Comparison of ENCODE assay signal across 8 mouse cellular contexts in genomic region chr7:130325983-130326433, GRCm38 (mm10).
DNase-seq lines count a peak whose midpoint lies in the region; ATAC-seq lines count a peak whose summit lies in the region.

No protein-coding gene starts in this region.

- H3K4me2 ChIP-seq in forebrain, embryonic 13.5 days: no peak overlapping the region
- H3K4me2 ChIP-seq in forebrain, embryonic 11.5 days (ENCODE audit: low read depth, low read length, severe bottlenecking): no peak overlapping the region

- WGBS in forebrain, embryonic 13.5 days: 68% methylated on average over 15 of the region's 15 CpGs
- WGBS in forebrain, embryonic 11.5 days: 88% methylated on average over 15 of the region's 15 CpGs

- H3K36me3 ChIP-seq in forebrain, embryonic 13.5 days (ENCODE audit: poor library complexity, severe bottlenecking): no peaks in the 10 kb centered on the region
- no peaks in the 10 kb centered on the region for H3K36me3 ChIP-seq in forebrain, embryonic 11.5 days (ENCODE audit: control insufficient read depth, insufficient read depth, low read length)

- H3K4me1 ChIP-seq in forebrain, embryonic 13.5 days: peaks cover 17% of the 10 kb centered on the region
- H3K4me1 ChIP-seq in forebrain, embryonic 11.5 days (replicated peaks; ENCODE audit: control insufficient read depth, insufficient read depth, low read length): peaks cover 4% of the 10 kb centered on the region; the same call in 1 of the 2 replicates

- no peak overlapping the region for H3K4me3 ChIP-seq in forebrain, embryonic 13.5 days
- H3K4me3 ChIP-seq in forebrain, embryonic 11.5 days (ENCODE audit: low read depth, low read length): no peak overlapping the region

- ATAC-seq in forebrain, embryonic 13.5 days: peak; percentile 30
- no peak for ATAC-seq in forebrain, embryonic 11.5 days (replicated peaks; ENCODE audit: low FRiP score)
- no peak for ATAC-seq in CD4-positive, CD25-positive, alpha-beta regulatory T cell, adult 4 months

- peaks cover 26% of the 10 kb centered on the region for H3K27me3 ChIP-seq in forebrain, embryonic 13.5 days
- H3K27me3 ChIP-seq in forebrain, embryonic 11.5 days (ENCODE audit: control insufficient read depth, insufficient read depth, low read length): peaks cover 2% of the 10 kb centered on the region; the same call in 1 of the 2 replicates

- no peak for DNase-seq in forebrain, embryonic 11.5 days (ENCODE audit: low spot score)
- DNase-seq in right cerebral cortex, postnatal 14 days: peak; percentile 14
- no peak for DNase-seq in right cerebral cortex, postnatal 25 days
- DNase-seq in kidney, postnatal 36 days: peak; percentile 34 to 60
- DNase-seq in urinary bladder, postnatal 36 days (ENCODE audit: low spot score in 2 of 2): peak; percentile 38 to 69
- no peak for DNase-seq in spleen, adult 18-20 months

- H3K27ac ChIP-seq in forebrain, embryonic 13.5 days: no peak overlapping the region
- H3K27ac ChIP-seq in forebrain, embryonic 11.5 days (ENCODE audit: low read depth, low read length): no peak overlapping the region

- H3K9me3 ChIP-seq in forebrain, embryonic 13.5 days (replicated peaks): no peaks in the 10 kb centered on the region
- no peaks in the 10 kb centered on the region for H3K9me3 ChIP-seq in forebrain, embryonic 11.5 days (ENCODE audit: control insufficient read depth, low read length)

- H3K9ac ChIP-seq in forebrain, embryonic 13.5 days: no peak overlapping the region
- H3K9ac ChIP-seq in forebrain, embryonic 11.5 days (ENCODE audit: low read length): no peak overlapping the region

Comparison
In these comparisons a context has a peak if more than half of its experiments do, and no peak if none do; other contexts are left out.
1. DNase-seq: peak in right cerebral cortex, postnatal 14 days (single experiment), kidney, postnatal 36 days (2 of 2) and urinary bladder, postnatal 36 days (2 of 2); none in forebrain, embryonic 11.5 days (single experiment), right cerebral cortex, postnatal 25 days (single experiment) and spleen, adult 18-20 months (0 of 2).